In the genomic region with DNA sequence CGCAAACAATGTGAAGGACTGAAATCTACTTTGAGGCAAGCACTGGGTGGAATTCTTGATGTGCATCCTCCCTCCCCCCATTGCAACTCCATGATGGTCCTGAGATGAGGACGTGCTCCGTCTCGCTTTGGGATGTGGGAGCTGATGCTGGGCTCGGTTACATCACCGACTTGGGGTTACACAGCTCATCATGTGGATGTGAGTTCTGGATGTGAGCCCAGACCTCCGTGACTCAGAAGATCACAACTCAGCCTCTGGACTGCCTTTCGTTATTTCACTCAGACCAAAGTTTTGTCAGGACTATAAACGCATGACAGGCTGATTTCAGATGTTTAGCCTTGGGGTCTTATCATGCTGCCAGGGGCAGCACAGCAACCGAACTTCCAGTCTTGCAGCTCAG, we compare ENCODE assay signal across 9 mouse cellular contexts. TPM values are rescaled to one million over a fixed set of nuclear protein-coding genes. Genes with fewer than 3 reads are reported as not detected.
DNase-seq lines count a peak whose midpoint lies in the region; ATAC-seq and TF ChIP-seq lines count a peak whose summit lies in the region.
"Had no signal": no experiment of that assay in that cellular context is flagged by ENCODE, and none has a peak within 500 bp of the region (broad histone marks: within the 10 kb centered on the region; RNA-seq: fewer than 3 reads in every experiment).

No protein-coding gene starts in this region.

- ATAC-seq in megakaryocyte, adult 5-6 weeks (ENCODE audit: poor library complexity, severe bottlenecking), result 0 out of 2 replicates have a peak, but pooled peaks have one; percentile 7
- no peak for ATAC-seq in forebrain, embryonic 13.5 days

- intact Hi-C loops in left cerebral cortex, adult 2 months (cut with DNase I), result no loop called here
- intact Hi-C loops in left cerebral cortex, postnatal 4 days (cut with DNase I), result no loop called here
- intact Hi-C loops in heart, postnatal 36 days (cut with DNase I), result loop anchor here (10.0 kb wide), 1 partner anchor 1798 kb away; no protein-coding TSS in a partner anchor

- no peak for DNase-seq in left cerebral cortex, adult 2 months (ENCODE audit: extremely low spot score in 1 of 2, low spot score in 2 of 2)
- DNase-seq in left cerebral cortex, postnatal 4 days, result no peak
- DNase-seq in adrenal gland, postnatal 36 days, result peak; percentile 87 to 89
- peak; percentile 54 to 62 for DNase-seq in heart, postnatal 36 days
- no peak for DNase-seq in right cerebral cortex, postnatal 25 days
- no peak for DNase-seq in embryo, embryonic 10.5 days (ENCODE audit: low spot score)
- DNase-seq: liver, embryonic 13.5 days had no signal

- peak overlapping the region; percentile 61 for H3K27ac ChIP-seq in left cerebral cortex, adult 2 months
- H3K27ac ChIP-seq in forebrain, embryonic 13.5 days, result no peak overlapping the region
- H3K27ac ChIP-seq: liver, embryonic 13.5 days had no signal

- no peak for TF ChIP-seq CTCF in left cerebral cortex, adult 2 months (IDR thresholded peaks at IDR 0.05)

- no peak overlapping the region for H3K9ac ChIP-seq in forebrain, embryonic 13.5 days
- H3K9ac ChIP-seq: liver, embryonic 13.5 days had no signal

- no peak overlapping the region for H3K4me2 ChIP-seq in forebrain, embryonic 13.5 days
- H3K4me2 ChIP-seq: liver, embryonic 13.5 days had no signal

- 85% methylated on average over 10 of the region's 10 CpGs for WGBS in forebrain, embryonic 13.5 days

- no peak overlapping the region for H3K4me3 ChIP-seq in left cerebral cortex, adult 2 months
- H3K4me3 ChIP-seq in forebrain, embryonic 13.5 days, result no peak overlapping the region
- H3K4me3 ChIP-seq: liver, embryonic 13.5 days had no signal

- peaks cover 26% of the 10 kb centered on the region for H3K4me1 ChIP-seq in forebrain, embryonic 13.5 days

- no peaks in the 10 kb centered on the region for H3K36me3 ChIP-seq in forebrain, embryonic 13.5 days (ENCODE audit: poor library complexity, severe bottlenecking)
- H3K36me3 ChIP-seq: liver, embryonic 13.5 days had no signal

- no peaks in the 10 kb centered on the region for H3K9me3 ChIP-seq in forebrain, embryonic 13.5 days (replicated peaks)
- H3K9me3 ChIP-seq: liver, embryonic 13.5 days had no signal

- peaks cover 4% of the 10 kb centered on the region; the same call in 1 of the 2 replicates for H3K27me3 ChIP-seq in forebrain, embryonic 13.5 days
- H3K27me3 ChIP-seq: liver, embryonic 13.5 days had no signal

RNA-seq across cellular contexts. Expression of gene Kif21b, which starts 4.3 kb away (rescaled TPM):
- 10 to 100 TPM; 67.3 to 74.2 TPM for total RNA-seq in left cerebral cortex, adult 2 months (2021)
- 100 to 1,000 TPM; 320 to 326 TPM for total RNA-seq in left cerebral cortex, postnatal 4 days (2021)
- 1 to 10 TPM; 2.4 TPM for total RNA-seq in adrenal gland, postnatal 36 days (2021)
- under 1 TPM; 0.92 to 0.95 TPM for total RNA-seq in heart, postnatal 36 days (2021)
- total RNA-seq in megakaryocyte, adult 5-6 weeks (2015), result 41.1 and 48.0 TPM in 2 replicates
- total RNA-seq in megakaryocyte, adult 5-6 weeks (2017), result 36.3 and 46.1 TPM in 2 replicates
- 43.4 and 45.5 TPM in 2 replicates for polyA plus RNA-seq in forebrain, embryonic 13.5 days (2015; fragmentation: Nextera tagmentation; extraction: Ambion mirVana)

Comparison
In these comparisons a context has a peak if more than half of its experiments do, and no peak if none do; other contexts are left out.
1. DNase-seq: peak in adrenal gland, postnatal 36 days (2 of 2) and heart, postnatal 36 days (2 of 2); none in left cerebral cortex, adult 2 months (0 of 2), left cerebral cortex, postnatal 4 days (single experiment), right cerebral cortex, postnatal 25 days (single experiment) and embryo, embryonic 10.5 days (single experiment).
2. RNA of gene Kif21b, which starts 4.3 kb away (total RNA-seq): 320 to 326 TPM in left cerebral cortex, postnatal 4 days, 67.3 to 74.2 TPM in left cerebral cortex, adult 2 months and 36.3 to 48.0 TPM in megakaryocyte, adult 5-6 weeks; 2.4 TPM in adrenal gland, postnatal 36 days and 0.92 to 0.95 TPM in heart, postnatal 36 days; every median in the first group is over 10 times any median in the second.